Mouse (Mus musculus) embryonic fibroblast, embryonic 13.5 days (primary cell): ENCODE data around the gene Kctd19.

Experiments used
- CTCF ChIP-seq: IDR thresholded peaks from 2 replicates; pipeline ENCODE4 v1.5.1; 2011; ENCODE audit warnings: mild to moderate bottlenecking, control low read depth, low read length, moderate library complexity, borderline replicate concordance; ENCODE audit not compliant: insufficient read depth
- POLR2A ChIP-seq: IDR thresholded peaks from 2 replicates; pipeline ENCODE4 v1.6.1; 2011; ENCODE audit warnings: low read depth, mild to moderate bottlenecking, control low read depth, low read length, moderate library complexity

- TF ChIP-seq POLR2A (no peak), CTCF (no peak)
Observed at GRCm38 (mm10) chr8:105461085-105461803, 47.9 kb upstream of the Kctd19 start.
